10 mouse cellular contexts compared by ENCODE assay signal in the genomic region with DNA sequence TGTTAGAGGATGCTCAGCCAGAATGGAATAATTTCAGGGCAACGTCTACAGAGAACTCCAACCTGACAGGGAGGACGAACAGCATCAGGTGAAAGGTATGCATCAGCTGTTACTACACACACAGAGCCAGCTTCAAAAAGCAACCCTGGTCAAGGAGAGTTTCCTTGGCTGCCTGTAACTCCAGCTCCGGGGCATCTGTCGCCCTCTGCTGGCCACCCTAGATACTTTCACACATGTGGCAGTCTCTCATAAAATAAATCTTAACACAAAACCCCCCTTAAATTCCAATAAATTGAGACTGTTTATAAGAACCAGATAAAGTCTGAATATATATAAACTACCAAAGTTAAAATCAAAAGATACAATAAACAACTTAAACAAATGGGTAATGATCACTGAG. TPM values are rescaled to one million over a fixed set of nuclear protein-coding genes. Genes with fewer than 3 reads are reported as not detected.
A peak's percentile ranks its signal among the peaks of the same experiment; 100 is the strongest.
DNase-seq lines count a peak whose midpoint lies in the region; ATAC-seq and TF ChIP-seq lines count a peak whose summit lies in the region.
"Had no signal": no experiment of that assay in that cellular context is flagged by ENCODE, and none has a peak within 500 bp of the region (broad histone marks: within the 10 kb centered on the region; RNA-seq: fewer than 3 reads in every experiment).

No protein-coding gene starts in this region.

- H3K4me2 ChIP-seq in heart, postnatal 0 days (ENCODE audit: low read depth, low read length) = no peak overlapping the region
- no peak overlapping the region for H3K4me2 ChIP-seq in heart, embryonic 11.5 days
- no peak overlapping the region for H3K4me2 ChIP-seq in neural tube, embryonic 11.5 days (ENCODE audit: low read depth)
- H3K4me2 ChIP-seq: embryonic facial prominence, embryonic 13.5 days; limb, embryonic 15.5 days had no signal

- peak; percentile 21 for DNase-seq in heart, postnatal 0 days (ENCODE audit: low spot score)
- peak in 1 of 2 experiments; percentile 15 for DNase-seq in spleen, adult 2 months (ENCODE audit: low read depth in 1 of 2, low spot score in 2 of 2)
- no peak for DNase-seq in spleen, adult 12 weeks (ENCODE audit: low spot score)
- DNase-seq in cerebellum, adult 8-10 months = peak; percentile 36
- DNase-seq in kidney, postnatal 25 days = peak; percentile 45 to 48
- peak; percentile 67 for DNase-seq in neural tube, embryonic 11.5 days (ENCODE audit: low spot score)
- DNase-seq in spleen, postnatal 36 days (ENCODE audit: low spot score in 2 of 2) = no peak

- H3K9me3 ChIP-seq in heart, postnatal 0 days (replicated peaks; ENCODE audit: control insufficient read depth, low read length) = no peaks in the 10 kb centered on the region
- H3K9me3 ChIP-seq in heart, embryonic 11.5 days (replicated peaks; ENCODE audit: control insufficient read depth, low read length) = no peaks in the 10 kb centered on the region
- H3K9me3 ChIP-seq in neural tube, embryonic 11.5 days (ENCODE audit: control insufficient read depth, low read length) = no peaks in the 10 kb centered on the region
- H3K9me3 ChIP-seq: embryonic facial prominence, embryonic 13.5 days; limb, embryonic 15.5 days had no signal

- H3K36me3 ChIP-seq in heart, postnatal 0 days (replicated peaks; ENCODE audit: control insufficient read depth, insufficient read depth, low read length) = no peaks in the 10 kb centered on the region
- H3K36me3 ChIP-seq in heart, embryonic 11.5 days (ENCODE audit: control insufficient read depth, insufficient read depth, low read length) = no peaks in the 10 kb centered on the region
- H3K36me3 ChIP-seq in spleen, adult 2 months (ENCODE audit: control insufficient read depth, insufficient read depth, low read length) = no peaks in the 10 kb centered on the region
- H3K36me3 ChIP-seq in neural tube, embryonic 11.5 days (ENCODE audit: control insufficient read depth, insufficient read depth, low read length) = no peaks in the 10 kb centered on the region
- H3K36me3 ChIP-seq: embryonic facial prominence, embryonic 13.5 days; limb, embryonic 15.5 days had no signal

- H3K4me1 ChIP-seq in heart, postnatal 0 days (ENCODE audit: control insufficient read depth, insufficient read depth) = 0 out of 2 replicates have a peak, but pooled peaks cover 3% of the 10 kb centered on the region
- no peaks in the 10 kb centered on the region for H3K4me1 ChIP-seq in heart, embryonic 11.5 days (ENCODE audit: control insufficient read depth, insufficient read depth, low read length)
- H3K4me1 ChIP-seq in spleen, adult 2 months (ENCODE audit: control insufficient read depth, insufficient read depth, insufficient read length) = no peaks in the 10 kb centered on the region
- H3K4me1 ChIP-seq in neural tube, embryonic 11.5 days (ENCODE audit: control insufficient read depth, insufficient read depth, low read length) = no peaks in the 10 kb centered on the region
- H3K4me1 ChIP-seq: embryonic facial prominence, embryonic 13.5 days; limb, embryonic 15.5 days had no signal

- H3K27ac ChIP-seq in heart, postnatal 0 days (ENCODE audit: low read depth) = no peak overlapping the region
- no peak overlapping the region for H3K27ac ChIP-seq in heart, embryonic 11.5 days (ENCODE audit: low read depth, low read length)
- no peak overlapping the region for H3K27ac ChIP-seq in spleen, adult 2 months (ENCODE audit: insufficient read depth, low read length)
- no peak overlapping the region for H3K27ac ChIP-seq in neural tube, embryonic 11.5 days (ENCODE audit: low read depth, low read length)
- H3K27ac ChIP-seq: embryonic facial prominence, embryonic 13.5 days; limb, embryonic 15.5 days had no signal

- no peak overlapping the region for H3K9ac ChIP-seq in heart, postnatal 0 days (replicated peaks; ENCODE audit: low read depth, low read length)
- H3K9ac ChIP-seq in heart, embryonic 11.5 days (ENCODE audit: low read depth, low read length) = no peak overlapping the region
- no peak overlapping the region for H3K9ac ChIP-seq in neural tube, embryonic 11.5 days (ENCODE audit: low read length)
- H3K9ac ChIP-seq: embryonic facial prominence, embryonic 13.5 days; limb, embryonic 15.5 days had no signal

- no peak overlapping the region for H3K4me3 ChIP-seq in heart, postnatal 0 days (ENCODE audit: low read depth, low read length)
- H3K4me3 ChIP-seq in heart, embryonic 11.5 days (ENCODE audit: low read depth, low read length) = no peak overlapping the region
- H3K4me3 ChIP-seq in spleen, adult 2 months (ENCODE audit: extremely low read depth, insufficient read depth, insufficient read length) = no peak overlapping the region
- H3K4me3 ChIP-seq in neural tube, embryonic 11.5 days (ENCODE audit: low read depth, low read length) = no peak overlapping the region
- H3K4me3 ChIP-seq: embryonic facial prominence, embryonic 13.5 days; limb, embryonic 15.5 days had no signal

- H3K27me3 ChIP-seq in heart, postnatal 0 days (ENCODE audit: control insufficient read depth, insufficient read depth, low read length) = peaks cover 22% of the 10 kb centered on the region; the same call in 1 of the 2 replicates
- peaks cover 26% of the 10 kb centered on the region for H3K27me3 ChIP-seq in heart, embryonic 11.5 days (ENCODE audit: control insufficient read depth, insufficient read depth, low read length)
- H3K27me3 ChIP-seq in spleen, adult 2 months (ENCODE audit: control insufficient read depth, insufficient read depth, low read length) = no peaks in the 10 kb centered on the region
- H3K27me3 ChIP-seq in neural tube, embryonic 11.5 days (ENCODE audit: control insufficient read depth, insufficient read depth, low read length) = no peaks in the 10 kb centered on the region

- ATAC-seq in heart, postnatal 0 days (ENCODE audit: insufficient read depth, low read depth) = peak; percentile 39; the same call in 1 of the 2 replicates
- no peak for ATAC-seq in heart, embryonic 11.5 days (replicated peaks; ENCODE audit: insufficient number of reproducible peaks, low FRiP score, low TSS enrichment)
- no peak for ATAC-seq in neural tube, embryonic 11.5 days (ENCODE audit: insufficient read depth, low FRiP score, low TSS enrichment)

- peak; percentile 72 for TF ChIP-seq CTCF in heart, postnatal 0 days (IDR thresholded peaks at IDR 0.05; ENCODE audit: low read depth)
- peak; percentile 63; the same call in 1 of the 2 replicates for TF ChIP-seq CTCF in spleen, adult 2 months (IDR thresholded peaks at IDR 0.05; ENCODE audit: extremely low read depth, insufficient read depth, insufficient read length, insufficient replicate concordance)

- no peak for TF ChIP-seq POLR2A in spleen, adult 2 months (IDR thresholded peaks at IDR 0.05; ENCODE audit: low read depth, low read length)

- TF ChIP-seq EP300 in heart, postnatal 0 days (IDR thresholded peaks at IDR 0.05; ENCODE audit: low read depth) = no peak

- WGBS in heart, postnatal 0 days = 2% methylated on average over 4 of the region's 4 CpGs
- 5% methylated on average over 4 of the region's 4 CpGs for WGBS in heart, embryonic 11.5 days (ENCODE audit: insufficient replicate concordance)
- WGBS in spleen, adult 2 months = 13% methylated on average over 4 of the region's 4 CpGs
- WGBS in neural tube, embryonic 11.5 days = 7% methylated on average over 4 of the region's 4 CpGs

RNA-seq across cellular contexts. Expression of a gene that starts 27.3 kb away (rescaled TPM):
- total RNA-seq in heart, postnatal 0 days (2014; rRNA removed; ENCODE audit: low replicate concordance) = not detected in 2 replicates
- 0.12 and 0.15 TPM in 2 replicates for polyA plus RNA-seq in heart, postnatal 0 days (2015; fragmentation: Nextera tagmentation; extraction: Ambion mirVana)
- 0.24 and 0.31 TPM in 2 replicates for polyA plus RNA-seq in heart, embryonic 11.5 days (2014; fragmentation: Nextera tagmentation; extraction: Ambion mirVana)
- not detected in 2 replicates for polyA plus RNA-seq in spleen, adult 2 months (2012; rRNA removed)
- polyA plus RNA-seq in neural tube, embryonic 11.5 days (2014; fragmentation: Nextera tagmentation; extraction: Ambion mirVana) = 1.6 and 2.1 TPM in 2 replicates

Comparison
In these comparisons a context has a peak if more than half of its experiments do, and no peak if none do; other contexts are left out.
1. DNase-seq: peak in heart, postnatal 0 days (single experiment), cerebellum, adult 8-10 months (single experiment), kidney, postnatal 25 days (2 of 2) and neural tube, embryonic 11.5 days (single experiment); none in spleen, adult 12 weeks (single experiment) and spleen, postnatal 36 days (0 of 2).